Mouse (Mus musculus) neural tube, embryonic 14.5 days (tissue): ENCODE results near the gene Tie1. TPM values are rescaled to one million over a fixed set of nuclear protein-coding genes. Genes with fewer than 3 reads are reported as not detected.

ENCODE experiments used
- ATAC-seq: fragments of 200-750 bp; cut with Nextera tagmentation; 2 replicates; pipeline ENCODE4 v1.8.0; 2017; ENCODE audit warnings: low read depth, mild to moderate bottlenecking, moderate TSS enrichment, moderate library complexity
- H3K27ac ChIP-seq: fragments of 300-500 bp; sonication (generic); 2 replicates; pipeline ENCODE4 v1.5.1; 2014; ENCODE audit warnings: low read depth, mild to moderate bottlenecking, control low read depth, low read length, moderate library complexity, mixed read lengths
- H3K27me3 ChIP-seq: fragments of 300-500 bp; sonication (generic); 2 replicates; pipeline ENCODE4 v1.6.1; 2014; ENCODE audit warnings: low read length; ENCODE audit not compliant: control insufficient read depth, insufficient read depth
- H3K36me3 ChIP-seq: fragments of 300-500 bp; sonication (generic); 2 replicates; pipeline ENCODE4 v1.6.1; 2014; ENCODE audit warnings: low read length, mixed read lengths; ENCODE audit not compliant: control insufficient read depth, insufficient read depth
- H3K4me1 ChIP-seq: fragments of 300-500 bp; sonication (generic); 2 replicates; pipeline ENCODE4 v1.6.1; 2014; ENCODE audit warnings: low read length; ENCODE audit not compliant: control insufficient read depth, insufficient read depth
- H3K4me2 ChIP-seq: fragments of 300-500 bp; sonication (generic); 2 replicates; pipeline ENCODE4 v1.6.1; 2014; ENCODE audit warnings: mild to moderate bottlenecking, low read depth, low read length, control low read depth
- H3K4me3 ChIP-seq: fragments of 300-500 bp; sonication (generic); 2 replicates; pipeline ENCODE4 v1.5.1; 2014; ENCODE audit warnings: low read depth, low read length, control low read depth, mixed read lengths
- H3K9ac ChIP-seq: fragments of 300-500 bp; sonication (generic); replicated peaks from 2 replicates; pipeline ENCODE4 v1.6.1; 2014; ENCODE audit warnings: low read depth, mild to moderate bottlenecking, control low read depth, low read length, mixed read lengths
- H3K9me3 ChIP-seq: fragments of 300-500 bp; sonication (generic); 2 replicates; pipeline ENCODE4 v1.6.1; 2016; ENCODE audit warnings: low read length; ENCODE audit not compliant: control insufficient read depth
- WGBS: fragments of 180-500 bp; shearing (Covaris S2); extraction: QIAGEN DNeasy Blood & Tissue Kit; methylation state at CpG from one replicate; pipeline ENCODE4 v1.1.7; 2014; 5-methylcytosine and 5-hydroxymethylcytosine counted together
- polyA plus RNA-seq: library from polyadenylated mRNA; unstranded; fragments of >200 nt; fragmentation: Nextera tagmentation; extraction: Ambion mirVana; gene quantifications from 2 replicates; pipeline ENCODE4 v1.2.1, GENCODE M21; 2014

Gene Tie1
- 6.1 and 13.2 TPM in 2 replicates for polyA plus RNA-seq

- Histone ChIP-seq H3K4me2 (no peak within 1 kb of the TSS), H3K27me3 (no peaks in the 10 kb centered on the region), H3K9ac (no peak within 1 kb of the TSS), H3K4me1 (no peaks in the 10 kb centered on the region), H3K36me3 (no peaks in the 10 kb centered on the region), H3K9me3 (no peaks in the 10 kb centered on the region), H3K4me3 (no peak within 1 kb of the TSS), H3K27ac (no peak within 1 kb of the TSS)
- 80% methylated on average over 8 of the region's 8 CpGs for WGBS
- ATAC-seq = no peak
Measured at GRCm38 (mm10) chr4:118489717-118490132, at the start of gene Tie1. TSS of gene Tie1 (minus strand) at chr4:118490061.

DNA sequence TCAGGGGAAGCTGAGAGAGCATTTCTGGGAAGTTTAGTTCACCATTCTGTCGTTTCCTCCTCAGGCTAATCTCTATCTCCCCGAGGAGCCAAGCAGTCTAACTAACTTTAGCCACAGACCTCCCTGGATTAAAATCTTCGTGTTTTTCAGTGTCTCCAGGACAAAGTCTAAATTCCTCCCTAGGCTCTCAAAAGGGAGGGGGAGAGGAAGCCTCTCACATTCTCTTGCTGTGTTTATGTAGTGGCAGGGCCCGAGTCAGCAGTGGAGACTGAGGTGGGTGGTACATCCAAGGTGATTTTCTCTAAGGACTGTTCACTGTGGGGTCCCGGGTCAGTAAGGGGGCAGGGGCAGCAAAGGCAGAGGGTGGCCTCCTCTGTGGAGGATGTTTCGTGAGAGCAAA is 47.9 kb upstream of the Tie1 start:
- 56% methylated on average over 6 of the region's 6 CpGs for WGBS
- Histone ChIP-seq H3K36me3 (no peaks in the 10 kb centered on the region), H3K4me1 (no peaks in the 10 kb centered on the region), H3K4me3 (no peak overlapping the region), H3K9me3 (no peaks in the 10 kb centered on the region), H3K27ac (no peak overlapping the region), H3K4me2 (no peak overlapping the region), H3K27me3 (no peaks in the 10 kb centered on the region), H3K9ac (no peak overlapping the region)
- ATAC-seq = no peak

DNA sequence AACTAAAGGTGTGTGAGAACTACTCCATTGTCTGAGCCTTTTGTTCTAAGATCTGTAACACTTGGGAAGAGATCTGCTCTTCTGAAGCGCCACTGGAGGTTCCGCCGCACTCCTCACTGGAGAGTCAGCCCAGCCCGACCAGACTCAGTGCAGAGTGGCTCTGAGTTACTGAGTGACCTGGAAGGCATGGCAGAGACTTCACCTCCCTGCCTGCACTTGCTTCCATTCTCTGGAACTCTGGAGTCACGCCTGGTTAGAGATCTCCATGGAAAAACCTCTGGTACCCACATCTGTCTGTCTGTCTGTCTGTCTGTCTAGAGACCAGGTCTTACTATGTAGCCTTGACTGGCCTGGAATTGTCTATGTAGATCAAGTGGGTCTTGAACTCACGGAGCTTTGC is 45.7 kb upstream of the Tie1 start:
- H3K36me3 ChIP-seq = no peaks in the 10 kb centered on the region
- no peak overlapping the region for H3K4me3 ChIP-seq
- no peaks in the 10 kb centered on the region for H3K4me1 ChIP-seq
- WGBS = 87% methylated on average over 6 of the region's 6 CpGs
- no peak overlapping the region for H3K27ac ChIP-seq
- no peak overlapping the region for H3K9ac ChIP-seq
- no peaks in the 10 kb centered on the region for H3K27me3 ChIP-seq
- ATAC-seq = no peak
- no peaks in the 10 kb centered on the region for H3K9me3 ChIP-seq
- no peak overlapping the region for H3K4me2 ChIP-seq

GRCm38 (mm10) chr4:118533605-118534004 is 43.7 kb upstream of the Tie1 start:
- WGBS = 93% methylated on average over 7 of the region's 7 CpGs
- no peak overlapping the region for H3K4me3 ChIP-seq
- H3K9ac ChIP-seq = no peak overlapping the region
- no peaks in the 10 kb centered on the region for H3K27me3 ChIP-seq
- no peak overlapping the region for H3K4me2 ChIP-seq
- no peaks in the 10 kb centered on the region for H3K36me3 ChIP-seq
- no peak for ATAC-seq
- H3K9me3 ChIP-seq = no peaks in the 10 kb centered on the region
- H3K4me1 ChIP-seq = no peaks in the 10 kb centered on the region
- no peak overlapping the region for H3K27ac ChIP-seq

DNA sequence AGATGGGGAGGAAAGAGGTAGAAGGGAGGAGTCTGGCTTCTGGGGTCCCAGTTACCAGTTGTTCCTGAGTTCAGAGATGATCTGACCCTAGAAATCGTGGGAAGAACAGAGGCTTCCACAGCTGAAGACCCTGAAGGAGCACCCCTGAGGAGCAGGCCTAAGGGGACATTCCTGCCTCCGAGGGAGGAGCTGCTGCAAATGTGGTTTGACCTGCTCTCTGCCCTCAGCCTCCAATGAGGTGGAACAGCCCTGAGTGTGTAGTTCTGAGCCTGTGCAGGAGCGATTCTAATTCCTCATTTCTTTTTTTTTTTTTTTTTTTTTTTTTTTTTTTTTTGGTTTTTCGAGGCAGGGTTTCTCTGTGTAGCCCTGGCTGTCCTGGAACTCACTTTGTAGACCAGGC is 43.3 kb upstream of the Tie1 start:
- no peaks in the 10 kb centered on the region for H3K36me3 ChIP-seq
- no peaks in the 10 kb centered on the region for H3K27me3 ChIP-seq
- H3K4me2 ChIP-seq = no peak overlapping the region
- no peaks in the 10 kb centered on the region for H3K4me1 ChIP-seq
- no peak overlapping the region for H3K4me3 ChIP-seq
- no peak for ATAC-seq
- no peaks in the 10 kb centered on the region for H3K9me3 ChIP-seq
- H3K9ac ChIP-seq = no peak overlapping the region
- H3K27ac ChIP-seq = no peak overlapping the region
- WGBS = 61% methylated on average over 3 of the region's 4 CpGs

- Histone ChIP-seq H3K9me3 (no peaks in the 10 kb centered on the region), H3K27ac (no peak overlapping the region), H3K27me3 (no peaks in the 10 kb centered on the region), H3K4me3 (no peak overlapping the region), H3K36me3 (no peaks in the 10 kb centered on the region), H3K4me2 (no peak overlapping the region), H3K4me1 (no peaks in the 10 kb centered on the region), H3K9ac (no peak overlapping the region)
- WGBS = 81% methylated on average over 5 of the region's 5 CpGs
- no peak for ATAC-seq
Measured at GRCm38 (mm10) chr4:118532663-118533062, 42.8 kb upstream of the Tie1 start.

GRCm38 (mm10) chr4:118527720-118528119 is 37.9 kb upstream of the Tie1 start:
- Histone ChIP-seq H3K9ac (no peak overlapping the region), H3K36me3 (no peaks in the 10 kb centered on the region), H3K9me3 (no peaks in the 10 kb centered on the region), H3K27ac (no peak overlapping the region), H3K4me3 (no peak overlapping the region), H3K4me1 (no peaks in the 10 kb centered on the region), H3K4me2 (no peak overlapping the region), H3K27me3 (no peaks in the 10 kb centered on the region)
- WGBS = 86% methylated on average over 6 of the region's 6 CpGs
- ATAC-seq = no peak

DNA sequence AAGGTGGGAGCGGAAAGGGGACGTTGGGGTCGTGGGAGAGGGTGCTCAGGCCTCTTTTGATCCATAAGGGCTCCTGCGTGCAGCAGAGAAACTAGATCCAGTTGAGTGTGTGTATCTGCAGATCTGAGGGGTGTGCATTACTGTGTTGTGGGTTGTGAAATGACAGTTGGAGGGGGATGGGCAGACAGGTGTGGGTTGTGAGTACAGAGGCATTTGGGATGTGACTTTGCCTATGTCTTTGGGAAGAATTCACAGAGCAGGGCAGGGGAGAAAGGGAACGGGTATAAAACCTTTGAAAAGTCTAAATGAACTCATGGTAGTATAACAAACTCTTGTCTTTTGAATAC is 37.4 kb upstream of the Tie1 start:
- H3K9ac ChIP-seq = no peak overlapping the region
- no peak overlapping the region for H3K27ac ChIP-seq
- WGBS = 44% methylated on average over 5 of the region's 5 CpGs
- H3K9me3 ChIP-seq = no peaks in the 10 kb centered on the region
- H3K4me1 ChIP-seq = no peaks in the 10 kb centered on the region
- H3K4me3 ChIP-seq = no peak overlapping the region
- no peaks in the 10 kb centered on the region for H3K27me3 ChIP-seq
- no peaks in the 10 kb centered on the region for H3K36me3 ChIP-seq
- ATAC-seq = no peak
- H3K4me2 ChIP-seq = no peak overlapping the region

GRCm38 (mm10) chr4:118526408-118527334 is 36.8 kb upstream of the Tie1 start, which contains the start of gene 2610528J11Rik:
TSS of gene 2610528J11Rik (plus strand) at chr4:118526999.
- no peaks in the 10 kb centered on the region for H3K36me3 ChIP-seq
- H3K9ac ChIP-seq = no peak within 1 kb of the TSS
- no peak within 1 kb of the TSS for H3K4me2 ChIP-seq
- 48% methylated on average over 17 of the region's 17 CpGs for WGBS
- H3K4me3 ChIP-seq = no peak within 1 kb of the TSS
- H3K27me3 ChIP-seq = no peaks in the 10 kb centered on the region
- H3K27ac ChIP-seq = no peak within 1 kb of the TSS
- no peak for ATAC-seq
- H3K9me3 ChIP-seq = no peaks in the 10 kb centered on the region
- H3K4me1 ChIP-seq = no peaks in the 10 kb centered on the region
